Mouse (Mus musculus) limb, embryonic 11.5 days (tissue): ENCODE measurements around the gene Shld2. TPM values are rescaled to one million over a fixed set of nuclear protein-coding genes. Genes with fewer than 3 reads are reported as not detected.
A peak's percentile ranks its signal among the peaks of the same experiment; 100 is the strongest.

ENCODE experiments used
- ATAC-seq: fragments of 200-750 bp; cut with Nextera tagmentation; 2 replicates; pipeline ENCODE4 v1.8.0; 2017; ENCODE audit warnings: low read depth; ENCODE audit not compliant: insufficient number of reproducible peaks, low FRiP score, low TSS enrichment
- DNase-seq: peaks from one replicate; pipeline ENCODE4 v3.0.0-alpha.2; 2015; ENCODE audit warnings: low spot score
- H3K27ac ChIP-seq: fragments of 300-500 bp; sonication (generic); replicated peaks from 2 replicates; pipeline ENCODE4 v1.5.1; 2014; ENCODE audit warnings: low read depth, mild to moderate bottlenecking, low read length
- H3K27me3 ChIP-seq: fragments of 300-500 bp; sonication (generic); 2 replicates; pipeline ENCODE4 v1.6.1; 2014; ENCODE audit warnings: mild to moderate bottlenecking, low read length, mixed read lengths; ENCODE audit not compliant: control insufficient read depth, insufficient read depth
- H3K36me3 ChIP-seq: fragments of 300-500 bp; sonication (generic); 2 replicates; pipeline ENCODE4 v1.6.1; 2014; ENCODE audit warnings: mild to moderate bottlenecking, low read length, moderate library complexity, mixed read lengths; ENCODE audit not compliant: control insufficient read depth, insufficient read depth
- H3K4me1 ChIP-seq: fragments of 300-500 bp; sonication (generic); 2 replicates; pipeline ENCODE4 v1.6.1; 2014; ENCODE audit warnings: low read length, mixed read lengths; ENCODE audit not compliant: control insufficient read depth, insufficient read depth
- H3K4me2 ChIP-seq: fragments of 300-500 bp; sonication (generic); 2 replicates; pipeline ENCODE4 v1.6.1; 2014; ENCODE audit warnings: low read depth, mild to moderate bottlenecking, moderate library complexity; ENCODE audit not compliant: severe bottlenecking
- H3K4me3 ChIP-seq: fragments of 300-500 bp; sonication (generic); 2 replicates; pipeline ENCODE4 v1.5.1; 2014; ENCODE audit warnings: low read depth, low read length
- H3K9ac ChIP-seq: fragments of 300-500 bp; sonication (generic); 2 replicates; pipeline ENCODE4 v1.6.1; 2014; ENCODE audit warnings: mild to moderate bottlenecking, low read length
- H3K9me3 ChIP-seq: fragments of 300-500 bp; sonication (generic); 2 replicates; pipeline ENCODE4 v1.6.1; 2016; ENCODE audit warnings: low read length; ENCODE audit not compliant: control insufficient read depth
- WGBS: fragments of 180-500 bp; shearing (Covaris S2); extraction: QIAGEN DNeasy Blood & Tissue Kit; methylation state at CpG from one replicate; pipeline ENCODE4 v1.1.7; 2014; 5-methylcytosine and 5-hydroxymethylcytosine counted together
- polyA plus RNA-seq: library from polyadenylated mRNA; unstranded; fragments of >200 nt; fragmentation: Nextera tagmentation; extraction: Ambion mirVana; gene quantifications from 2 replicates; pipeline ENCODE4 v1.2.1, GENCODE M21; 2014

Shld2 gene
- polyA plus RNA-seq, 1 experiment from 2014 or later: 12.7 TPM

- ATAC-seq (no peak), DNase-seq (no peak)
- no peak overlapping the region for H3K27ac ChIP-seq
- no peaks in the 10 kb centered on the region for H3K4me1 ChIP-seq
- no peaks in the 10 kb centered on the region for H3K9me3 ChIP-seq
- no peak overlapping the region for H3K4me2 ChIP-seq
- no peak overlapping the region for H3K4me3 ChIP-seq
- no peak overlapping the region for H3K9ac ChIP-seq
- WGBS: 83% methylated on average over 8 of the region's 8 CpGs
- no peaks in the 10 kb centered on the region for H3K27me3 ChIP-seq
- no peaks in the 10 kb centered on the region; the same call in 1 of the 2 replicates for H3K36me3 ChIP-seq
Observed at GRCm38 (mm10) chr14:34349007-34349406, 38.7 kb upstream of the Shld2 start.

- WGBS: 84% methylated on average over 7 of the region's 7 CpGs
- Histone ChIP-seq H3K36me3 (peaks cover under 1% of the 10 kb centered on the region; the same call in 1 of the 2 replicates), H3K27ac (no peak overlapping the region), H3K9me3 (no peaks in the 10 kb centered on the region), H3K4me1 (no peaks in the 10 kb centered on the region), H3K9ac (no peak overlapping the region), H3K4me2 (no peak overlapping the region), H3K4me3 (no peak overlapping the region), H3K27me3 (no peaks in the 10 kb centered on the region)
- ATAC-seq: no peak
- no peak for DNase-seq
Observed at GRCm38 (mm10) chr14:34348301-34348700, 38.0 kb upstream of the Shld2 start.

- Histone ChIP-seq H3K9me3 (no peaks in the 10 kb centered on the region), H3K36me3 (peaks cover 3% of the 10 kb centered on the region; the same call in 1 of the 2 replicates), H3K27me3 (no peaks in the 10 kb centered on the region), H3K4me3 (no peak overlapping the region), H3K4me1 (no peaks in the 10 kb centered on the region), H3K9ac (no peak overlapping the region), H3K4me2 (no peak overlapping the region), H3K27ac (no peak overlapping the region)
- DNase-seq: no peak
- 90% methylated on average over 5 of the region's 5 CpGs for WGBS
- ATAC-seq: no peak
Observed at GRCm38 (mm10) chr14:34347084-34347483, 36.8 kb upstream of the Shld2 start.

- H3K27me3 ChIP-seq: no peaks in the 10 kb centered on the region
- DNase-seq: no peak
- H3K27ac ChIP-seq: no peak overlapping the region
- no peak overlapping the region for H3K4me3 ChIP-seq
- WGBS: 54% methylated on average over 12 of the region's 12 CpGs
- no peak overlapping the region for H3K9ac ChIP-seq
- H3K4me1 ChIP-seq: no peaks in the 10 kb centered on the region
- 0 out of 2 replicates have a peak, but pooled peaks have one; percentile 9 for ATAC-seq
- H3K36me3 ChIP-seq: peaks cover 3% of the 10 kb centered on the region; the same call in 1 of the 2 replicates
- H3K4me2 ChIP-seq: no peak overlapping the region
- no peaks in the 10 kb centered on the region for H3K9me3 ChIP-seq
Observed at GRCm38 (mm10) chr14:34345771-34346566, 35.7 kb upstream of the Shld2 start.

- H3K4me1 ChIP-seq: no peaks in the 10 kb centered on the region
- no peak overlapping the region for H3K27ac ChIP-seq
- peaks cover 3% of the 10 kb centered on the region; the same call in 1 of the 2 replicates for H3K36me3 ChIP-seq
- no peak overlapping the region for H3K4me3 ChIP-seq
- H3K9me3 ChIP-seq: no peaks in the 10 kb centered on the region
- DNase-seq: no peak
- no peak for ATAC-seq
- no peaks in the 10 kb centered on the region for H3K27me3 ChIP-seq
- no peak overlapping the region for H3K9ac ChIP-seq
- WGBS: 89% methylated on average over 5 of the region's 5 CpGs
- H3K4me2 ChIP-seq: no peak overlapping the region
Observed at GRCm38 (mm10) chr14:34344361-34344760, 34.1 kb upstream of the Shld2 start.

GRCm38 (mm10) chr14:34343078-34343477 is 32.8 kb upstream of the Shld2 start:
- Histone ChIP-seq H3K9me3 (no peaks in the 10 kb centered on the region), H3K27ac (no peak overlapping the region), H3K27me3 (no peaks in the 10 kb centered on the region), H3K9ac (no peak overlapping the region), H3K4me2 (no peak overlapping the region), H3K36me3 (peaks cover 3% of the 10 kb centered on the region; the same call in 1 of the 2 replicates), H3K4me3 (no peak overlapping the region), H3K4me1 (no peaks in the 10 kb centered on the region)
- ATAC-seq: no peak
- WGBS: 92% methylated on average over 4 of the region's 4 CpGs
- DNase-seq: no peak

- Histone ChIP-seq H3K4me2 (no peak overlapping the region), H3K9me3 (no peaks in the 10 kb centered on the region), H3K4me3 (no peak overlapping the region), H3K4me1 (no peaks in the 10 kb centered on the region), H3K36me3 (peaks cover 3% of the 10 kb centered on the region; the same call in 1 of the 2 replicates), H3K27ac (no peak overlapping the region), H3K27me3 (no peaks in the 10 kb centered on the region), H3K9ac (no peak overlapping the region)
- WGBS: 95% methylated on average over 4 of the region's 4 CpGs
- no peak for DNase-seq
- ATAC-seq: no peak
Observed at GRCm38 (mm10) chr14:34341993-34342392, 31.7 kb upstream of the Shld2 start.

GRCm38 (mm10) chr14:34339446-34339845 is 29.2 kb upstream of the Shld2 start:
- peaks cover 9% of the 10 kb centered on the region; the same call in 1 of the 2 replicates for H3K36me3 ChIP-seq
- no peaks in the 10 kb centered on the region for H3K9me3 ChIP-seq

More at GRCm38 (mm10) chr14:34339446-34339845, 29.2 kb upstream of the Shld2 start:
- no peaks in the 10 kb centered on the region for H3K4me1 ChIP-seq
- WGBS: 96% methylated on average over 1 of the region's 1 CpGs
- no peak overlapping the region for H3K4me2 ChIP-seq
- no peak for ATAC-seq
- H3K9ac ChIP-seq: no peak overlapping the region
- DNase-seq: no peak
- H3K27me3 ChIP-seq: no peaks in the 10 kb centered on the region
- no peak overlapping the region for H3K4me3 ChIP-seq
- H3K27ac ChIP-seq: no peak overlapping the region
